Mouse (Mus musculus): ENCODE results near the gene Slc44a4.
"Not testable (repeated sequence)": the region's sequence is repeated elsewhere in the genome, so short reads cannot be mapped to it uniquely, and the experiment has no call there.

The Slc44a4 gene

GRCm38 (mm10) chr17:34943128-34943815 lies 29.0 kb downstream of the Slc44a4 start:
- DNase-seq (ENCODE audit: low spot score) = no peak

GRCm38 (mm10) chr17:34944362-34944761 lies 30.1 kb downstream of the Slc44a4 start:
- DNase-seq (ENCODE audit: low spot score) = no peak

- DNase-seq (ENCODE audit: low spot score) = no peak
Measured at GRCm38 (mm10) chr17:34946486-34947140, 32.3 kb downstream of the Slc44a4 start.

- peak; percentile 60 for DNase-seq (ENCODE audit: low spot score)
Measured at GRCm38 (mm10) chr17:34947606-34948005, 33.3 kb downstream of the Slc44a4 start.

GRCm38 (mm10) chr17:34948721-34949552 lies 34.7 kb downstream of the Slc44a4 start:
- DNase-seq (ENCODE audit: low spot score) = not testable (repeated sequence)

- no peak for DNase-seq (ENCODE audit: low spot score)
Measured at GRCm38 (mm10) chr17:34949553-34949969, 35.3 kb downstream of the Slc44a4 start.

- DNase-seq (ENCODE audit: low spot score) = no peak
Measured at GRCm38 (mm10) chr17:34950514-34951455, 36.5 kb downstream of the Slc44a4 start.

GRCm38 (mm10) chr17:34951636-34952377 lies 37.5 kb downstream of the Slc44a4 start:
- DNase-seq (ENCODE audit: low spot score) = no peak

- peak; percentile 87 for DNase-seq (ENCODE audit: low spot score)
Measured at GRCm38 (mm10) chr17:34952378-34953040, 38.2 kb downstream of the Slc44a4 start.

- no peak for DNase-seq (ENCODE audit: low spot score)
Measured at GRCm38 (mm10) chr17:34953258-34953657, 39.0 kb downstream of the Slc44a4 start.

- no peak for DNase-seq (ENCODE audit: low spot score)
Measured at GRCm38 (mm10) chr17:34953904-34954303, 39.6 kb downstream of the Slc44a4 start.

GRCm38 (mm10) chr17:34954831-34955230 lies 40.6 kb downstream of the Slc44a4 start:
- no peak for DNase-seq (ENCODE audit: low spot score)

- no peak for DNase-seq (ENCODE audit: low spot score)
Measured at GRCm38 (mm10) chr17:34955884-34956283, 41.6 kb downstream of the Slc44a4 start.

- peak; percentile 52 for DNase-seq (ENCODE audit: low spot score)
Measured at GRCm38 (mm10) chr17:34956340-34956739, 42.1 kb downstream of the Slc44a4 start.

GRCm38 (mm10) chr17:34957291-34957690 lies 43.0 kb downstream of the Slc44a4 start:
- not testable (repeated sequence) for DNase-seq (ENCODE audit: low spot score)

- not testable (repeated sequence) for DNase-seq (ENCODE audit: low spot score)
Measured at GRCm38 (mm10) chr17:34957966-34958365, 43.7 kb downstream of the Slc44a4 start.

GRCm38 (mm10) chr17:34958734-34959129 lies 44.5 kb downstream of the Slc44a4 start:
- not testable (repeated sequence) for DNase-seq (ENCODE audit: low spot score)

GRCm38 (mm10) chr17:34959130-34959778 lies 45.0 kb downstream of the Slc44a4 start, which contains the start of gene Hspa1b:
TSS of gene Hspa1b (minus strand) at chr17:34959238.
- peak; percentile 80 for DNase-seq (ENCODE audit: low spot score)

GRCm38 (mm10) chr17:34959881-34960515 lies 45.7 kb downstream of the Slc44a4 start:
- DNase-seq (ENCODE audit: low spot score) = no peak

Data from retina, embryonic 14.5 days (tissue).